Mouse (Mus musculus): Measurements from ENCODE around the gene Rnpepl1.

Gene Rnpepl1

GRCm38 (mm10) chr1:92906779-92907631, 3.6 kb upstream of the Rnpepl1 start, which contains the start of gene Dusp28:
Gene Dusp28, plus strand, starts transcription at chr1:92906981.
- DNase-seq (ENCODE audit: inconsistent ontology term) = peak; percentile 93

GRCm38 (mm10) chr1:92907632-92908360, 2.8 kb upstream of the Rnpepl1 start:
- no peak for DNase-seq (ENCODE audit: inconsistent ontology term)

- no peak for DNase-seq (ENCODE audit: inconsistent ontology term)
These were observed 1.9 kb upstream of the Rnpepl1 start for GRCm38 (mm10) chr1:92908664-92909063.

- no peak for DNase-seq (ENCODE audit: inconsistent ontology term)
These were observed 1.5 kb upstream of the Rnpepl1 start for GRCm38 (mm10) chr1:92909068-92909467.

- peak; percentile 72 for DNase-seq (ENCODE audit: inconsistent ontology term)
These were observed 540 bp downstream of the Rnpepl1 start for GRCm38 (mm10) chr1:92910925-92911720.

- no peak for DNase-seq (ENCODE audit: inconsistent ontology term)
These were observed 1.1 kb downstream of the Rnpepl1 start for GRCm38 (mm10) chr1:92911721-92912138.

- no peak for DNase-seq (ENCODE audit: inconsistent ontology term)
These were observed 1.7 kb downstream of the Rnpepl1 start for GRCm38 (mm10) chr1:92912286-92912685.

- no peak for DNase-seq (ENCODE audit: inconsistent ontology term)
These were observed 3.7 kb downstream of the Rnpepl1 start for GRCm38 (mm10) chr1:92914239-92914638.

GRCm38 (mm10) chr1:92914993-92915392, 4.4 kb downstream of the Rnpepl1 start:
- no peak for DNase-seq (ENCODE audit: inconsistent ontology term)

GRCm38 (mm10) chr1:92916725-92917124, 6.1 kb downstream of the Rnpepl1 start:
- no peak for DNase-seq (ENCODE audit: inconsistent ontology term)

- no peak for DNase-seq (ENCODE audit: inconsistent ontology term)
These were observed 8.6 kb downstream of the Rnpepl1 start for GRCm38 (mm10) chr1:92919151-92919550.

- no peak for DNase-seq (ENCODE audit: inconsistent ontology term)
These were observed 9.2 kb downstream of the Rnpepl1 start for GRCm38 (mm10) chr1:92919775-92920174.

GRCm38 (mm10) chr1:92920474-92921200, 10.1 kb downstream of the Rnpepl1 start:
- no peak for DNase-seq (ENCODE audit: inconsistent ontology term)

GRCm38 (mm10) chr1:92921496-92921895, 10.9 kb downstream of the Rnpepl1 start:
- no peak for DNase-seq (ENCODE audit: inconsistent ontology term)

GRCm38 (mm10) chr1:92930171-92930706, 19.7 kb downstream of the Rnpepl1 start:
- DNase-seq (ENCODE audit: inconsistent ontology term) = no peak

- DNase-seq (ENCODE audit: inconsistent ontology term) = no peak
These were observed 23.0 kb downstream of the Rnpepl1 start for GRCm38 (mm10) chr1:92933611-92934010.

GRCm38 (mm10) chr1:92934182-92934827, 23.7 kb downstream of the Rnpepl1 start, which contains the start of gene Capn10:
Gene Capn10, plus strand, starts transcription at chr1:92934376.
- peak; percentile 97 for DNase-seq (ENCODE audit: inconsistent ontology term)

- peak; percentile 34 for DNase-seq (ENCODE audit: inconsistent ontology term)
These were observed 24.7 kb downstream of the Rnpepl1 start for GRCm38 (mm10) chr1:92935054-92935962.

GRCm38 (mm10) chr1:92935977-92936376, 25.4 kb downstream of the Rnpepl1 start:
- DNase-seq (ENCODE audit: inconsistent ontology term) = no peak
